Mouse (Mus musculus): ENCODE measurements around the gene Gm20708. TPM values are rescaled to one million over a fixed set of nuclear protein-coding genes. Genes with fewer than 3 reads are reported as not detected.

The Gm20708 gene
- 1 to 10 TPM in 2 of 4 experiments, under 1 TPM in 1, not detected in 1; 0.63 to 1.3 (median 1.2) TPM for total RNA-seq (2022)

- DNase-seq (ENCODE audit: low spot score) = peak; percentile 68
These were observed at the start of gene Gm20708, which contains the start of gene Syngr2 for GRCm38 (mm10) chr11:117809407-117810311. TSS of gene Gm20708 (plus strand) at chr11:117809668. TSS of gene Syngr2 (plus strand) at chr11:117809668.

- no peak for DNase-seq (ENCODE audit: low spot score)
These were observed 48.9 kb upstream of the Gm20708 start for GRCm38 (mm10) chr11:117760374-117761119.

GRCm38 (mm10) chr11:117761801-117762200 is 47.7 kb upstream of the Gm20708 start:
- DNase-seq (ENCODE audit: low spot score) = no peak

DNA sequence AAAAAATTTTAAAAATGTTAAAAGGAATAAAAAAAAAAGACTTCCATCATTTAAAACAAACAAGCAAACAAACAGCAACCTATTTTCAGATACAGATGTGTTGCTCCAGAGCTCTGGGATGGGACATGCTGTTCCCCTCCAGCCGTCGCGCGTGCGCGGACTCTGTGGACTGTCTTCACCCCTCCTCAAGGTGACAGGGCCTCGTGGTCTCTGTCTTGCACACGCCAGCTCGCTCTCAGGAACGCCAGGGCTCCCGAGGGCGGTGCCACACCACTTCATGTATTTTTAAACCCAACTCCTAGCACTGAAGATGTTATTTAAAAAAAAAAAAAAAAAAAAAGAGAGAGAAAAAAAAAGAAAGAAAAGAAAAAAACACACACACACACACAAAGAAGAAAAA is 47.2 kb upstream of the Gm20708 start:
- peak; percentile 44 for DNase-seq (ENCODE audit: low spot score)

- DNase-seq (ENCODE audit: low spot score) = no peak
These were observed 45.1 kb upstream of the Gm20708 start for GRCm38 (mm10) chr11:117764319-117764718.

DNA sequence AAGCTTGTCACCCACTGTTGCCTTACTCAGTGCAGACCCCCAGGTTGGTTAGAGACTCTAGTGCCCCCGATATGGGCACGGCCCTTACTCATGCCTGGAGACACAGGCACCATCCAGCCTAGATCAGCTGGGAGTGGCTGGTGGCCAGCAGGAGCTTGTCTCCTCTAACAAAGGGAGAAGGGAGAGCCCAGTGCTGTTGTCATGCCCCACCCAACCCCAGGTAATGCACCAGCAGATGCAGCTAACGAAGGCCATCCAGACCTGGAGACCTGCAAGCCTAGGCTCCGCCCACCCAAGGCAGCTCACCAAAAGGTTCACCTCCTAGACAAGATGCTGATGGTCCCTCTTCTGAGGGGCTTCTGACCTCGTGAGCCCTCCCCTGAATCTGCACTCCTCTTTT is 44.1 kb upstream of the Gm20708 start:
- no peak for DNase-seq (ENCODE audit: low spot score)

- no peak for DNase-seq (ENCODE audit: low spot score)
These were observed 43.2 kb upstream of the Gm20708 start for GRCm38 (mm10) chr11:117766275-117766674.

DNA sequence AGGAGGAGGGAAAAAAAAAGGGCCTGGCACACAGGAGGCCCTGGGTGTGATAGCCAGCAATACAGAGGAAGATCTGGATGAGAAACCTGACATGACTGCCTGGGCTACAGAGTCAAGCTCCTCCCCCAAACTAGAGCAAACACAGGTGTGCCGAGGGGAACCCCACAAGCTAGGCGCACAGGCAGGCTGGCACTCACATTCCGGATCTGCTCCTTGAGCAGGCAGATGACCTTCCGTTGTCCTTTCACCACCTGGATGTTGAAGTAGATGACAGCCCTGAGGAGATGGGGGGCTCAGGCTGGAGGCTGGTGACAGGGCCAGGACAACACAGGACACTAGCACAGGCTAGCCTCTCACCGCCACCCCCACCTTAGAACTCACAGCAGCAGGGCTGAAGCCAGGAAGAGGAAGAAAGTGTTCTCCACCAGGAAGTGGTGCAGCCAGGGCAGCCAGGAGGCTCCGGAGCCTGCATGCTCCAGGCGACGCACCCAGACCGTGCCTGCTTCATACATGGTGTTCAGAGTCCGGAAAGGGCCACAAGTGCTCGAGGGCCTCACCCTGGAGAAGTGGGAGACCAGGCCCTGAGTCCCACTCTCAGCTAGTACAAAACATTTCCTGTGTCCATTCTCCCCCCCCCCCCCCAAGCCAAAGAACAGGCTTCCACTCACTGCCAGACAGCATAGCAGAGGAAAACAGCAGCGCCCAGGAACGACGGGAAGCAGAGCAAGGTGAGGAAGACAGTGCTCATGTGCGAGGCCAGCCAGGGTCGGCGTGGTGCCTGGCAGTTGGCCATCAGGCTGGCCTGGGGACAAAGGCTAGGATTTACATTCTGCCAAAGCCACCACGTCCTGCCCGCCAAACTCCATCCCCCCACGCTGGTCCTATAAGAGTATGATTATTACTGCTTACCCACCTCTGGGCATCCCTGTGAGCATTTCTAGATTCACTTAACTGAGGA is 40.5 kb upstream of the Gm20708 start:
- no peak for DNase-seq (ENCODE audit: low spot score)

DNA sequence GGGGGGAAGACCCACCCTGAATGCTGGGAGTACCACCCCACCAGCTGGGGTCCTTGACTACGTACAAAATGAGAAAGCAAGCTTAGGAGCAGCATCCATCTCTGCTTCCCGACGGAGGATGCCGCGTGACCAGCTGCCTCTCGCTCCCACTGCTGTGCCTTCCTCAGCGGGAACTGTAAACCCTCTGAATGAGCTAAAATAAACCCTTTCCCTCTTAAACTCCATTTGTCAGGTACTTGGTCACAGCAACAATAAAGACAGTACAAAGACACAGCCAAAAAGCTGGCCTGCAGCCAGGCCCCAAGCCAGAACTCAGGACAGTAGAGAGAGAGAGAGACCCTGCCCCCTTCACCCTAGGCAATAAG is 39.8 kb upstream of the Gm20708 start:
- no peak for DNase-seq (ENCODE audit: low spot score)

GRCm38 (mm10) chr11:117770407-117770806 is 39.1 kb upstream of the Gm20708 start:
- DNase-seq (ENCODE audit: low spot score) = no peak

GRCm38 (mm10) chr11:117772352-117772751 is 37.1 kb upstream of the Gm20708 start:
- DNase-seq (ENCODE audit: low spot score) = no peak

- peak; percentile 25 for DNase-seq (ENCODE audit: low spot score)
These were observed 34.5 kb upstream of the Gm20708 start for GRCm38 (mm10) chr11:117774925-117775324.

DNA sequence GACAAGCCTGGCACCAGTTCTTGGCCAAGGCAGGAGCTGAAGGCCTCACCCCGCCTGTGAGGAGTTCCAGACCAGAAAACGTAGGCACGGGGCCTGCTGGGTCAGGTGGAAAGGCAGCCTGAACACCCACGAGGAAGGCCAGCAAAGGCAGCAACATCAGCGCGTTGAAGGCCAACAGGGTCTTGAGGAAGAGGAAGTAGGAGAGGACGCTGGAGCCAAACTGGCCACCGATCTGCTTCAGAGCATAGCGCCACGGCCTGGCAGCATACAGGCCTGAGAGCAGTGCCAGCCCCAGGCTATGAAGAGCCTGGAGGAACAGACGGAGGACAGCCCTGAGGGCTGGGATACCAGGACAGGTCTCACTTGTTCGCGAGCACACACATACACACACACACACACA is 33.9 kb upstream of the Gm20708 start:
- DNase-seq (ENCODE audit: low spot score) = no peak

GRCm38 (mm10) chr11:117776085-117776792 is 33.2 kb upstream of the Gm20708 start:
- no peak for DNase-seq (ENCODE audit: low spot score)

DNA sequence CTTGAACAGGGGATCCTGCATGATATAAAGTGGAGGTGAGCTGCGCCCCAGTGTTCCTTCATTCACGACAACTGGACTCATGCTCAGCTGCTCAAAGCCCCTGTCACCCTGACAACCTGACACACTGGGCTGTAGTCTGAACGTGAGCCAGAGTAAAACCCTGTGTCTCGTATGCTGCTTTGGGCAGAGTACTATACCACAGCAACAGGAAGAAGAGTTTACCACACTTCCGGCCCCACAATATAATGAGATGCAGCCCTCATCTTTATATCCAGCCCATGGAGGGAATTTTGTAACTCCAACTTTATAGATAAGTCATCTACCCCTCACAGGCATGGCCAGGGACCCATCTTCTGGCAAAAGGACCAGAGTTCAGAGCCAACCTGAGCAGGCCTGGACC is 32.4 kb upstream of the Gm20708 start:
- DNase-seq (ENCODE audit: low spot score) = no peak

DNA sequence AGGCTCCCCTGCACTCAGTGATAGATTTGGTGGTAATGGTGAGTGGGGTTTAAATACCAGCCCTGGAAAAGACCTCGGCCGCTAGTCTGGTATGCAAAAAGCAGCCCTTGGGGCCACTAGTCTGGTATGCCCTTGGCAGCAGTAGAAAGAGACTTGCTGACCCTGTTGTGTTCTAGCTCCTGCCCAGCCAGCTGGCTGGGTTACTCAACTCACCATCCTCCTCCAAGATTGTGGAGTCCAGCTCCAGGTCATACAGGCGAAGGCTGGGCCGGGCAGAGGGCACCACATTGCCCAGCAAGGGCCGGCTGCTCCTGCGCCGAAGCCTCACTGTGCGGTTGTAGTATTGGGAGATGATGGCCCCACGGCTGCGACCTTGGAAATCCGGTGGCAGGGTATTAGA is 31.4 kb upstream of the Gm20708 start:
- no peak for DNase-seq (ENCODE audit: low spot score)

DNA sequence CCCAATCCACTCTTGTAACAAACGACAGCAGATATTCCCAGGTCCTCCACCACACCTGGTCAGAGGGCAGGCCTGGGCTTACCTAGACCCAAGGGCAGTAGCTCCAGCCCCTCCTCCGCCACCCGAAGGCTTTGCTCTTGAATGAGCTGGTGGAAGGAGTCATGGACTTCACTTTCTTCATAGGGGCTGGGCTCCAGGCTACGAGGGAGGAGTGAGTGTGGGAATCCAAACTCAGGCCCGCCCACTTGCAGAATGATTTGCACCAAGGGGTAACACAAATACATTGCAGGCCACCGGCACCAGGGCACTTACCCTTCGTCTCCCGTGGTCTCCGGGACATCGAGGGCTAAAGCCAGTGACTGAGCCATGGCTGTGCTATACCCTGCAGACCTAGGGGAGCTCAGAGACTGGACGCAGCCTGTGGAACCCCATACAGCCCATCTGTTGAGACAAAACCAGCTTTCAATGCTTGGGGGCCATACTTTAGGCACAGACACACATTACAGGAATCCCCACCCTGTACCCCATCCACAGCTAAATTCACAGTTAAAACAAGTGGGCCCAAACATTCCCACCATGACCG is 30.5 kb upstream of the Gm20708 start:
- no peak for DNase-seq (ENCODE audit: low spot score)

DNA sequence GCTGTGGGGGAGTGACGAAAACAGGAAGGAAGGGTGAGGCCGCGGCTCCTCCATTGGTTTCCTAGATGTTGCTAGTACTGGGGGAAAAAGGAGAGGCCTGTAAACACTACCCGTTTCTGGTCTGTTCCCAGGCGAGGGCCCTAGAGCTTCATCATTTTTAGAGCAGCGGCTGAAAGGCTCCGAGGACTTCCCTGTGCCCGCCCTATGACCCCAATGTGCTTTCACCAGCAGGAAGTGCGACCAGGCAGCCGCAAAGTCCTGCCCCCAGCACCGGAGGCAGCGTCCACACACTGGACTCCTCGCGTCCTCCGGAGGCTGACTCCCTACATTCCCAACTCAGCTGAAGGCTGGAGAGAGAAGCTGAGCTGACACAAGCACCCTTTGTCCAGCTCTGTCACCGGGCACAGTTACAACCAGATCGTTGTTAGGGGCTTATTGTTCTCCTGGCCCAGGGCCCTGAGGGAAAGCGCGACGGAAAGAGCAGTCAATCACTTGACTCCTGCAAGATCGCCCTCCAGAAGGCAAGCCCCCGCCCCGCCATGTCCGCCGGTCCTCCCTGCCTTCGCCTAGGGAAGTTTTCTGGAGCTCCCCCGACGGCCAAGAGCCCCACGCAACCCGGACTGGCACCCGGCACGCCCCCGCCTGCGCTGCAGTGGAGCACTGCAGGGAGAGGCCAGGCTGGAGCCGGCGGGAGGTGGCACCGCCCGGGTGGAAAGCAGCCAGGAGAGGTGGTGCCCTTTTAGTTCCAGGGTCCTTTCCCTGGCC is 29.9 kb upstream of the Gm20708 start:
- peak; percentile 84 for DNase-seq (ENCODE audit: low spot score)

- no peak for DNase-seq (ENCODE audit: low spot score)
These were observed 29.3 kb upstream of the Gm20708 start for GRCm38 (mm10) chr11:117780199-117780515.

GRCm38 (mm10) chr11:117780582-117781111 is 28.8 kb upstream of the Gm20708 start:
- peak; percentile 89 for DNase-seq (ENCODE audit: low spot score)
